Mouse (Mus musculus) MEL (cell line): ENCODE measurements at regions not wholly inside any gene's neighbourhood (a gene's known extent, or its start where the extent isn't known, plus 50 kb on each side); places are given as distances from the start of the nearest gene placed in this dataset.

Experiments
- DNase-seq: peaks from one replicate; pipeline ENCODE4 v3.0.0; 2011; ENCODE audit warnings: low read depth, low spot score
- H3K27ac ChIP-seq: 2 replicates; pipeline ENCODE4 v1.5.1; 2012; ENCODE audit warnings: low read depth, mild to moderate bottlenecking, control low read depth, low read length, moderate library complexity; ENCODE audit not compliant: control insufficient read depth
- H3K27me3 ChIP-seq, 2 experiments: fragments of 150-350 bp in 1 of 2; sonication (generic) in 1 of 2; 2 replicates each; pipeline ENCODE4 v1.6.1; 2012; ENCODE audit warnings: low read length in 2 of 2, mild to moderate bottlenecking in 2 of 2, improper control_type of control experiment in 1 of 2, moderate library complexity in 1 of 2; ENCODE audit not compliant: insufficient read depth in 2 of 2, control insufficient read depth in 1 of 2
- H3K36me3 ChIP-seq, 2 experiments: 2 replicates each; pipeline ENCODE4 v1.6.1; 2012 to 2014; ENCODE audit warnings: low read length in 2 of 2, improper control_type of control experiment in 1 of 2, inconsistent platforms in 1 of 2, mild to moderate bottlenecking in 1 of 2; ENCODE audit not compliant: insufficient read depth in 2 of 2, control insufficient read depth in 1 of 2
- H3K4me1 ChIP-seq, 2 experiments: fragments of 150-350 bp in 1 of 2; sonication (generic) in 1 of 2; 2 replicates each; pipeline ENCODE4 v1.6.1; 2012; ENCODE audit warnings: low read length in 2 of 2, improper control_type of control experiment in 1 of 2, mild to moderate bottlenecking in 1 of 2; ENCODE audit not compliant: insufficient read depth in 2 of 2, control insufficient read depth in 1 of 2
- H3K4me3 ChIP-seq, 2 experiments: fragments of 150-350 bp in 1 of 2; sonication (generic) in 1 of 2; 2 replicates each; pipeline ENCODE4 v1.5.1; 2012; ENCODE audit warnings: low read depth in 2 of 2, low read length in 2 of 2, mild to moderate bottlenecking in 2 of 2, moderate library complexity in 2 of 2, control low read depth in 1 of 2, improper control_type of control experiment in 1 of 2; ENCODE audit not compliant: control insufficient read depth in 1 of 2, insufficient read depth in 1 of 2
- H3K79me2 ChIP-seq: 2 replicates; pipeline ENCODE4 v1.6.1; 2012; ENCODE audit warnings: mild to moderate bottlenecking, low read length, moderate library complexity; ENCODE audit not compliant: control insufficient read depth, poor library complexity, insufficient read depth
- H3K9ac ChIP-seq: 2 replicates; pipeline ENCODE4 v1.6.1; 2012; ENCODE audit warnings: low read depth, mild to moderate bottlenecking, control low read depth, low read length, moderate library complexity; ENCODE audit not compliant: control insufficient read depth, poor library complexity, severe bottlenecking
- H3K9me3 ChIP-seq: fragments of 150-350 bp; sonication (generic); replicated peaks from 2 replicates; pipeline ENCODE4 v1.6.1; 2012; ENCODE audit warnings: mild to moderate bottlenecking, low read length, improper control_type of control experiment, moderate library complexity; ENCODE audit not compliant: insufficient read depth
- BHLHE40 ChIP-seq: IDR thresholded peaks from 2 replicates; pipeline ENCODE4 v1.6.1; 2012; ENCODE audit warnings: low read depth, mild to moderate bottlenecking, inconsistent platforms, low read length, improper control_type of control experiment, borderline replicate concordance
- CHD1 ChIP-seq: IDR thresholded peaks from 2 replicates; pipeline ENCODE4 v1.6.1; 2012; ENCODE audit warnings: low read depth, mild to moderate bottlenecking, inconsistent platforms, low read length, improper control_type of control experiment
- CHD2 ChIP-seq: IDR thresholded peaks from 2 replicates; pipeline ENCODE4 v1.6.1; 2011; ENCODE audit warnings: low read length, improper control_type of control experiment
- ELF1 ChIP-seq: IDR thresholded peaks from 2 replicates; pipeline ENCODE4 v1.6.1; 2014; ENCODE audit warnings: low read depth, mild to moderate bottlenecking, inconsistent platforms, low read length, improper control_type of control experiment, moderate library complexity
- ETS1 ChIP-seq: IDR thresholded peaks from 2 replicates; pipeline ENCODE4 v1.6.1; 2012; ENCODE audit warnings: low read depth, mild to moderate bottlenecking, inconsistent platforms, low read length, improper control_type of control experiment, moderate library complexity
- GATA1 ChIP-seq: IDR thresholded peaks from 2 replicates; pipeline ENCODE4 v1.6.1; 2011; ENCODE audit warnings: low read depth, low read length, improper control_type of control experiment
- JUND ChIP-seq: IDR thresholded peaks from 2 replicates; pipeline ENCODE4 v1.6.1; 2011; ENCODE audit warnings: low read depth, mild to moderate bottlenecking, improper control_type of control experiment, low read length
- KAT2A ChIP-seq: conservative IDR thresholded peaks from 2 replicates; pipeline ENCODE4 v1.6.1; 2012; ENCODE audit warnings: low read depth, low read length, improper control_type of control experiment, inconsistent platforms
- MAFK ChIP-seq: IDR thresholded peaks from 2 replicates; pipeline ENCODE4 v1.6.1; 2011; ENCODE audit warnings: low read depth, mild to moderate bottlenecking, low read length, improper control_type of control experiment, borderline replicate concordance
- MAX ChIP-seq: IDR thresholded peaks from 2 replicates; pipeline ENCODE4 v1.6.1; 2011; ENCODE audit warnings: low read length, improper control_type of control experiment
- MEF2A ChIP-seq: IDR thresholded peaks from 2 replicates; pipeline ENCODE4 v1.6.1; 2014; ENCODE audit warnings: low read depth, mild to moderate bottlenecking, inconsistent platforms, low read length, improper control_type of control experiment; ENCODE audit not compliant: poor library complexity, insufficient replicate concordance, severe bottlenecking; ENCODE audit errors: extremely low read depth
- MYB ChIP-seq: IDR thresholded peaks from 2 replicates; pipeline ENCODE4 v1.6.1; 2011; ENCODE audit warnings: mild to moderate bottlenecking, low read depth, low read length, improper control_type of control experiment
- TCF12 ChIP-seq: IDR thresholded peaks from 2 replicates; pipeline ENCODE4 v1.6.1; 2014; ENCODE audit warnings: low read depth, mild to moderate bottlenecking, inconsistent platforms, low read length, improper control_type of control experiment, moderate library complexity
- USF1 ChIP-seq: IDR thresholded peaks from 2 replicates; pipeline ENCODE4 v1.6.1; 2014; ENCODE audit warnings: low read depth, mild to moderate bottlenecking, inconsistent platforms, low read length, improper control_type of control experiment, moderate library complexity
- USF2 ChIP-seq, 2 experiments: IDR thresholded peaks; 2 replicates each; pipeline ENCODE4 v1.6.1; 2011 to 2012; ENCODE audit warnings: improper control_type of control experiment in 2 of 2, low read length in 2 of 2, borderline replicate concordance in 1 of 2, inconsistent platforms in 1 of 2, low read depth in 1 of 2, mild to moderate bottlenecking in 1 of 2; ENCODE audit not compliant: insufficient read depth in 1 of 2
- ZC3H11A ChIP-seq: IDR thresholded peaks from 2 replicates; pipeline ENCODE4 v1.6.1; 2012; ENCODE audit warnings: low read depth, mild to moderate bottlenecking, inconsistent platforms, low read length, improper control_type of control experiment
- ZKSCAN1 ChIP-seq: IDR thresholded peaks from 2 replicates; pipeline ENCODE4 v1.6.1; 2012; ENCODE audit warnings: low read depth, mild to moderate bottlenecking, inconsistent platforms, low read length, improper control_type of control experiment, moderate library complexity
- ZMIZ1 ChIP-seq: IDR thresholded peaks from 2 replicates; pipeline ENCODE4 v1.6.1; 2012; ENCODE audit warnings: low read depth, mild to moderate bottlenecking, inconsistent platforms, low read length, improper control_type of control experiment, moderate library complexity

GRCm38 (mm10) chr2:166425141-166425540 is 269.7 kb upstream of the Sulf2 start:
- TF ChIP-seq CHD2 (no peak), ZC3H11A (no peak), ZMIZ1 (no peak), TCF12 (no peak), BHLHE40 (no peak), JUND (no peak), MEF2A (no peak), ELF1 (no peak), MAFK (no peak), MAX (no peak), ZKSCAN1 (no peak), MYB (no peak), CHD1 (no peak), USF2 (IDR thresholded peaks at IDR 0.05; ENCODE audit: borderline replicate concordance in 1 of 2, insufficient read depth in 1 of 2, low read depth in 1 of 2, low read length in 2 of 2) (no peak), ETS1 (no peak)
- Histone ChIP-seq H3K4me1 (no peaks in the 10 kb centered on the region), H3K4me3 (no peak overlapping the region), H3K27me3 (no peaks in the 10 kb centered on the region), H3K79me2 (no peaks in the 10 kb centered on the region), H3K36me3 (no peaks in the 10 kb centered on the region), H3K9ac (no peak overlapping the region), H3K9me3 (no peaks in the 10 kb centered on the region), H3K27ac (no peak overlapping the region)
- no peak for DNase-seq

- H3K27ac ChIP-seq: no peak overlapping the region
- H3K9ac ChIP-seq: no peak overlapping the region
- H3K36me3 ChIP-seq: no peaks in the 10 kb centered on the region
- H3K9me3 ChIP-seq: no peaks in the 10 kb centered on the region
- DNase-seq: no peak
- H3K27me3 ChIP-seq: no peaks in the 10 kb centered on the region
- TF ChIP-seq CHD1 (no peak), ZKSCAN1 (no peak), USF1 (no peak), KAT2A (no peak), JUND (no peak), GATA1 (no peak), USF2 (IDR thresholded peaks at IDR 0.05; ENCODE audit: borderline replicate concordance in 1 of 2, insufficient read depth in 1 of 2, low read depth in 1 of 2, low read length in 2 of 2) (no peak)
- TF ChIP-seq, all 39 proteins: peak for 0
- Histone ChIP-seq H3K4me3 (no peak overlapping the region), H3K4me1 (no peaks in the 10 kb centered on the region), H3K79me2 (no peaks in the 10 kb centered on the region)
Observed at GRCm38 (mm10) chr2:166423132-166423660, 267.7 kb upstream of the Sulf2 start.
